Mouse (Mus musculus): ENCODE results near the gene Grik4.
"Not testable (repeated sequence)": the region's sequence is repeated elsewhere in the genome, so short reads cannot be mapped to it uniquely, and the experiment has no call there.

The Grik4 gene

GRCm38 (mm10) chr9:42793581-42793980 is 150.7 kb downstream of the Grik4 start:
- peak; percentile 2 for DNase-seq

DNA sequence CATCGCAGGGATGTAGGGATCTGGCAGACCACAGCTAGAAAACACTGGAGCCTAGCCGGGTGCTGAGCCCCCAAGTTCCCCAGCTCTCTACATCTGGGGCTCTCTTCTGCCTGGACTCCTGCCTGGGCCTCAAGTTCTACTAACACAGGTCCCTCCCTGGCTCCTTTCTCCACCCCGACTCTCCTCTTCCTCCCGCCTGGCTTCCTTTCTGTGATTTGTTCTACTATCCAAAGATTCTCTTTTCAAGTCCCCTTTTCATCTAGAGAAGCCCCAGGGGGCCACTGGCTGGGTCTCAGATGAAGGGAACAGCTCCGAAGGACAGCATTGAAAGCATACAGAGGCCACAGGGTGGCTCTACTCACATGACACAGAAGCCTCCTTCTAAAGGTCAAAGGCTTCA is 151.9 kb downstream of the Grik4 start:
- no peak for DNase-seq

- no peak for DNase-seq
These were observed 152.5 kb downstream of the Grik4 start for GRCm38 (mm10) chr9:42791779-42792178.

GRCm38 (mm10) chr9:42791346-42791745 is 152.9 kb downstream of the Grik4 start:
- no peak for DNase-seq

DNA sequence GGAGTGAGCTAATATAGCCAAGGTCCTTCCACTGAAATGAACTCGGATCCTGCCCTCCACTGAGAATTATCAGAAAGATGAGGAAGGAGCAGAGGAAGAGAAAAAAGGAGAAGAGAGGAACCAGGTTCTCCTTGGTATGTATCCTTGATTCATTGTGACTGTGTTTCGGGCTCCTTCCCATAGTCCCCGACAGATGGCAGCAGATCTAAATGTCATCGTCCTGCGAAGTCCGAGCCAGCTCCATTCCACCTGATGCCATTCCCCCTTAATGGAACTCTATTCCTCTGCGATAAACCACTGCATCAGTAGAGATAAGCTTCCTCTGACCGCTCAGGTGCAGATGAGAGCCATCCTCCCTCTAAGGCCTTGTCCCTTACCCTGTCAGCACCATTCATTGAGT is 155.8 kb downstream of the Grik4 start:
- DNase-seq: peak; percentile 72

- DNase-seq: no peak
These were observed 157.4 kb downstream of the Grik4 start for GRCm38 (mm10) chr9:42786882-42787281.

DNA sequence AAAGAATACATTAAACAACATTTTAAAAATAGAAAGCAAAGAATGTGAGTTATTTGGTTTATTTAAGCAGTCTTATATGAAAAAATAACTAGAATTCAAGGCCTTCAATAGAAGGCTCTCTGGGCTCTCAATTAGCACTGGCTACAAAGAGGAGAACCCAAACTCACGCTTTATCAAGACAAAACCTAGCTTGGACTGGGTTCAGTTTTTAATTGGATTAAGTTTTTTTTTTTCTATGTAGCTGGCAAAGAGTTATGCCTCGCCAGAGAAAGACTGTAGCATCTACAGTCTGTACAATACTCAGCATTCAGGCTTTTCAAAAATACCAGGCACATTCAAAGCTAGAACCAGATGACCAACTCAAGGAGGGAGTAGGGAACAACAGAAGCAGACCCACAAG is 158.0 kb downstream of the Grik4 start:
- no peak for DNase-seq

- DNase-seq: no peak
These were observed 159.0 kb downstream of the Grik4 start for GRCm38 (mm10) chr9:42785173-42785830.

- DNase-seq: peak; percentile 6
These were observed 160.9 kb downstream of the Grik4 start for GRCm38 (mm10) chr9:42783248-42783903.

DNA sequence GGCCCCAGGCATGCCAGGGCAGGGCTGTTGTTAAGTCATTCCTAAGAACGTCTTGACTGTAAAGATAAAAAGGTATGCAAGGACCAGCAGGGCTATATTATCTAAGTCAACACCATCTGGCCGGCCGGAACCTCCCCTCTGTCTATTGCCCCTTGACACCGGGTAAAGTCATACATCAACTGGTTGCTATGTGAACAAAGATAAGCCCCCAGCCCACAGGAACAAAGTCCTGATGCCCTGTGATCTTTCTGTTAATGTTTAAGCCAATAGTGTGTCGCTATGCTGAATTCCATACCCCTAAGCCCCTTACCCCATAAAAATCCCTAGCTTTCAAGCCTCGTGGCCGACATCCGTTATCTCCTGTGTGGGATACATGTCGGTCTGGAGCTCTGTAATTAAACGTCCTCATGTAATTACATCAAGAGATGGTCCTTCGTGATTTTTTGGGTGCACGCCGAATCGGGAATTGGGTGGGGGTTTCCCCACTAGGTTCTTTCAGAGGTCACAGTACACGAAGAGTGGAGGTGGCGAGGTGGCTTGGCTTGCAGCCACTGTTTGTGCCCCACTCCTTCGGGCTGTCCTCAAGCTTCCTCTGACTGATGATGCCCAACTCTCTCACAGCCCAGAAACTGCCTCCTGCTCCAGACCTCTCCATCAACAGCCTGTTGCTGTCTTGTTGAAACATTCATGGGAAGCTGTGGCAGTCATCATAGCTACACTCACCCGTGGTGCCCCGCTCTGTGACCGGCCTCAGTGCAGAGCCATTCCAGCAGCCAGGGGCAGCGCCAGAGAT is 165.6 kb downstream of the Grik4 start:
- DNase-seq: not testable (repeated sequence)

GRCm38 (mm10) chr9:42777913-42778312 is 166.4 kb downstream of the Grik4 start:
- DNase-seq: no peak

- no peak for DNase-seq
These were observed 167.5 kb downstream of the Grik4 start for GRCm38 (mm10) chr9:42776804-42777203.

DNA sequence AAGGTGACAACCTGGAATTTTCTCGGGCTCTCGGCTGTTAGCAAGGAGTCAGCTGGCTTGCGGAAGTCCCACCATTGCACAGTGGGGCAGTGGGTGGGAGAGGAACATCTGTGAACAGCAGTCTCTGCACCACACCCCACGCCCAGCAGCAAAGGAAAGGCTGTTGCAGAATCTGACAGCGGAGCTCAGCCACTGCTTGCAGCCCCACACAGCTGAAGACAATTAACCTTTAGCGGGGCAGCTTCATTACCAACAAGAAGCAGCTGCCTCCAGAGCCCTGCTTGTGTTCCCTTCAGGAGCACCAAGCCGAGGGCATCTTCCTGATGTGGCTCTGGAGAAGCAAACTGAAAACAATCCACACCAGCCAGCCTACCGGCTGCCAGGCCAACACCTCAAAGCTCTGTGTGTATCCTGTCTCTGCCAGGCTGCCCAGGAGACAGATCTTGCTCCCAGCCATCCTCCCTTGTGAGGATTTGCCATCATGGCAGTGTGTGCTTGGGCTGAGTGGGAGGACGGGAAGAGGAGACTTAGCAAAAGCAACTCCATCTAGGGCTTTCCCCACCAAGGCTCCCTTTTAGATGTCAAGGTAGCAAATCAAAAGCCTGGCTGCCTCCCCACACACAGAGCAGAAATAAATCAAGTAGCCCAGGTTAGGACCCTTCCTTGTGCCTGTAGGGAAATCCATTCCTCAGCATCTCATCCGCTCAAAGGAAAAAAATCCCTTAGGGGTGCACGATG is 179.3 kb downstream of the Grik4 start:
- DNase-seq: no peak

DNA sequence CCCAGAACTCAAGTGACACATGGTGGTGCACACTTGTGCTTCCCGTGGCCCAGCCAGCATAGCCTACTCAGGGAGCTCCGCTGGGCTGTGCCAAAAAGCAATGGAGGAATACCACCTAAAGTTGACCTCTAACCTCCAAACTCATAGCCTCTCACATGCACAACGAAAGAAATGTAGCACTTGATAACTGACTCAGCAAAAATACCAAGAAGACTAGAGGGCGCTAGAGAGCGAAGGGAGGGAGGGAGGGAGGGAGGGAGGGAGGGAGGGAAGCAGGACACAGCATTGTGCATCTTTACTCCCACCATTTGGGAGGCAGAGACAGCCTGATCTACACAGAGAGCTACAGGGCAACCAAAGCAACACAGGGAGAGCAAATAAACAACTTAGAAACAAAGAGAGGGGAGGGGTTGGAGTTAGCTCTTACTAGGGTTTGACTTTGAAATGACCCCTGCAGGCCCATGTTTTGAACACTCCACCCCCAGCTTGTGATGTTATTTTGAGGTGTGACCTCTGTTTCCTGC is 185.5 kb downstream of the Grik4 start:
- DNase-seq: no peak

- no peak for DNase-seq
These were observed 187.2 kb downstream of the Grik4 start for GRCm38 (mm10) chr9:42757012-42757640.

- no peak for DNase-seq
These were observed 189.6 kb downstream of the Grik4 start for GRCm38 (mm10) chr9:42754699-42755098.

- peak; percentile 7 for DNase-seq
These were observed 193.1 kb downstream of the Grik4 start for GRCm38 (mm10) chr9:42751160-42751559.

GRCm38 (mm10) chr9:42750176-42750575 is 194.1 kb downstream of the Grik4 start:
- peak; percentile 65 for DNase-seq

DNA sequence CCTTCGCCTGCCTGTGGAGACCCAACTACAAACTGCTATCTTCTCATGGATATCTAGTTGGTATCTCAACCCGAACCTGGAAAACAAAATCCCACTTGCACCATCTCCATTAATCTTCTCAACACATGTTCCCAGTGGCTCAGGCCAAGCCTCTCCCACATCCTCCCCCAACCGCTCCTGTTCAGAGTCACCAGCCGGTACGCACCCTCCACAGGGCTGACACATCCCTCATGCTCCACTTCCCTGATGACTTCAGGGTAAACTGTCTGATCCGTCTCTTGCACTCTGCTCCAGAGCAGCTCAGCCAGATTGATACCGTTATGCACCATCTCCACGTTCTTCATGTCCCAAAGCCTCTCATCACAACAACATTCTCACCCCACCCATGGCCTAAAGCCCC is 198.3 kb downstream of the Grik4 start:
- DNase-seq: no peak

- DNase-seq: no peak
These were observed 201.9 kb downstream of the Grik4 start for GRCm38 (mm10) chr9:42742385-42742784.

- DNase-seq: no peak
These were observed 207.5 kb downstream of the Grik4 start for GRCm38 (mm10) chr9:42736697-42737335.

DNA sequence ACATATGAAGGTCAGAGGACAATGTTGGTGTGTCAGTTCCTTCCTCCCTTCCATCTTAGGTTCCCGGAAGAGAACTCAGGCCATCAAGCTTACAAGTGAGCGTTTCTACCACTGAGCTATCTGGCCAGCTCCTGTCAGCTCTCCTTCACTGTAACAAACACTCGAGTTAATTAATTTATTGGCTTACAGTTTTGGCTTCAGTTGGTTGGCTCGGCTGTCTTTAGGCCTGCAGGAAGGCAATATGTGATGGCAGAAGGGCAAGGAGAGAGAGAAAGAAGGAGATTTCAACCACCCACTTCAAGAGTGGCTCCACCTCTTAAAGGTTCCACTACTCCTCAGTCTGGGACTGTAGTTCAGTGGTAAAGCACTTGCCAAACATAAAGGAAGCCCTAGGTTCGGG is 209.2 kb downstream of the Grik4 start:
- no peak for DNase-seq

Data from lung, postnatal 36 days (tissue).